Mouse (Mus musculus) layer of hippocampus, postnatal 25 days (tissue): ENCODE results near the gene Sult2b1. TPM values are rescaled to one million over a fixed set of nuclear protein-coding genes. Genes with fewer than 3 reads are reported as not detected.

Source experiments
- DNase-seq, 2 experiments: peaks; one replicate each; pipeline ENCODE4 v3.0.0; 2022; ENCODE audit warnings: mixed read lengths in 2 of 2, low spot score in 1 of 2; ENCODE audit errors: extremely low spot score in 1 of 2
- total RNA-seq, 2 experiments: library from RNA; stranded (reverse); gene quantifications; 2 replicates each; pipeline ENCODE4 v1.2.3; 2021

Sult2b1 gene
- total RNA-seq, 2 experiments from 2014 or later = 6.8 to 9.1 TPM

DNA sequence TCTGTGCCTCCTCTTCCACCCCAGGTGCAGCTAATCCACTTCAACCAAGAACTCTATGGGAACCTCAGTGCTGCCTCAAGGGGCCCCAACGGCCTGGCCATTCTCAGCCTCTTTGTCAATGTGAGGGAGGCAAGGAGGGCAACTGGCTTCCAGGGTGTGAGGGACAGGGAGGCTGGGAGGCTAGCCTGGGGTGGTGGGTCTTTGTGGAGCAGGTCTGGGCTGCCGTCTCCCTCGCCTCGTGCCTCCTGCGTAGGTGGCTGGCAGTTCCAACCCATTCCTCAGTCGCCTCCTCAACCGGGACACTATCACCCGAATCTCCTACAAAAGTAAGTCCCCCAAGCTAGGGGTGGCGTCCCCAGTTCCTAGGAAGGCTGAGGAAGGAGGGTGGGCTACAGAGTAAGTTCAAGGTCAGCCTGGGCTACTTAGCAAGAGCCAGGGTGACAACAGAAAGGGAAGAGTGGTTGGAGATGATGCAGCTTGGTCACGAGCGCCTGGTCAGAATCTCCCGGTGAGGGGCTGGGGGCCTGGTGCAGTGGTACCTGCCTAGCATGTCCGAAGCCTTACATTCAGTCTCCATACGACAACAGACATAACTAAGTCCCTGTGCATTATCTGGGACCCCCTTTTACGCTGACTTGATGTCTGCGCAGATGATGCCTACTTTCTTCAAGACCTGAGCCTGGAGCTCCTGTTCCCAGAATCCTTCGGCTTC lies 81.5 kb downstream of the Sult2b1 start:
- DNase-seq = no peak

DNA sequence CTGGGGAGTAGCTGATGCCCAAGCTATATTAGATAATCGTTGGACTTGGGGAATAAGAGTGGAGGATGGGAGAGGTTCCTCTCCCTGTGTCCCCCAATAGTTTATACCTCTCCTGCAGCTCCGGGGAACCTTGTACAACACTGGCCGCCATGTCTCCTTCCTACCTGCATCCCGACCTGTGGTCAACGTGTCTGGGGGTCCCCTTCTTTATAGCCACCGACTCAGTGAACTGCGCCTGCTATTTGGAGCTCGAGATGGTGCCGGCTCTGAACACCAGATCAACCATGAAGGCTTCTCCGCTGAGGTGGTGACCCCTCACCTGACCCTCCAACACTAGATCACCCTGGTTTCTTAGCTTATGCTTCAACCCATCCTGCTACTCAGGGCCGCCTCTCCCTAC lies 82.2 kb downstream of the Sult2b1 start:
- no peak for DNase-seq

DNA sequence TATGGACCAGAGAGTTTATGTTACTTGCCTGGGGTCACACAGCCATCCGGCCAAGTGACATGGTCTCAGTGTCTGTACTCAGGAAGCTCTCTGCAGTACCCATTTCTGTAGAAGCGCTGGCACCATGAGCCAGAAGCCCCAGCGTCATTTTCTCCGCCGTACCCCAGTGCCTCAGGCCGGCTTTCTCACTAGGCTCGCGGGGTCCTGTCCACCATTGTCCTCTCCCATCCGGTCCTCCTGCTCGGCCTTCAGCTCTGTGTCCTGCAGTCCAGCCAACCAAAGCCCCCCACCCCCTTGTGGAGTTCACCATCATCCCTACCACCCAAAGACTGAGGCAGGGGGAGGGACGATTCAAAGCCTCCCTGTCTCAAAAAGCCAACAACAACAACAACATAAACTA lies 82.9 kb downstream of the Sult2b1 start:
- no peak for DNase-seq

DNA sequence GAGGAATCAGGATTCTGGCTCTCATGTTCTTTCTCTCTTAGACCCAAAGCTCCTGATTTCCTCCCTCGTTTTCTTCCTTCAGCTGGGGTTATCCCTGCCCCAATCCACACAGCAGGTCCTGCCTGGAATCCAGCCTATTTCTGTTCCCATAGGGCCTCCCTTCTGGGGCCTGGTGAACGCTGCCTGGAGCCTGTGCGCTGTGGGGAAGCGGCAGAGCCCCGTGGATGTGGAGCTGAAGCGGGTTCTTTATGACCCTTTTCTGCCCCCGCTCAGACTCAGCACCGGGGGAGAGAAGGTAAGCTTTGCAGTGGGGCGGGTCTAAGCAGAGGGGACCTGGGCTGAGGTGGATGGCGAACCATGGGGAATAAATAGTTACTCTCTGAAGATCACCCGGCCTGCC lies 83.4 kb downstream of the Sult2b1 start:
- DNase-seq = no peak

DNA sequence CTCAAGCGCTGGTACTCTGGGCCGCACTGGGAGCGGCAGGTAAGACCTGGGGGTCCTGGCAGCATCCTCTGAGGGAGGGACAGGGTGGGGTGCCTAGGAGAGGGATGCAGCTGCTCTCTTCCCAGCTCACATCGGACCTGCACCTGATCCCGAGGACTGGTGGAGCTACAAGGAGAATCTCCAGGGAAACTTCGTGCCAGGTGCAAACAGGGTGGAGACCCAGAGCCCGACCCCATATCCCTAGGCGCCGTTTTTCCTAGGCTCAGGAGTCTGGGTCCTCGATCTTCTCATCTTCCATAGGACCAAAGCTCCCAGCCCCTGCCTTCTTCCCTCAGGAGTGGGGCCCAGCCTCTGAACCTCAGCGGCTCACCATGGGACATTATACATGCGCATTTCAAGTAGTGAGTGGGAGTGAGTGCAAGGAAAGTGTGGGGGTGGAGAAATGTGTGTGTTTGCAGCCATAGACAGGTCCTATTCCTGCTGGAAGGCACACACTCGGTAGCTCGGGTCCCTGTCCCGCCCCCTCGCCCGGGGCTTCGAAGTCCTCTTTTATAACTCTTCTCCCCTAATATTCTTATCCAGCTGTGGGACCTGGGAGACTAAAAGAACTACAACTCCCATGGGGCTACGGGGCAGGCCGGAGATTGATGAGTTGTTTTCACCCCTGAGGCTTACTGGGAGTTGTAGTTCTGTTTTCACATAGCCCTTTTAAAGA lies 84.0 kb downstream of the Sult2b1 start:
- DNase-seq = peak; percentile 60 to 75

DNA sequence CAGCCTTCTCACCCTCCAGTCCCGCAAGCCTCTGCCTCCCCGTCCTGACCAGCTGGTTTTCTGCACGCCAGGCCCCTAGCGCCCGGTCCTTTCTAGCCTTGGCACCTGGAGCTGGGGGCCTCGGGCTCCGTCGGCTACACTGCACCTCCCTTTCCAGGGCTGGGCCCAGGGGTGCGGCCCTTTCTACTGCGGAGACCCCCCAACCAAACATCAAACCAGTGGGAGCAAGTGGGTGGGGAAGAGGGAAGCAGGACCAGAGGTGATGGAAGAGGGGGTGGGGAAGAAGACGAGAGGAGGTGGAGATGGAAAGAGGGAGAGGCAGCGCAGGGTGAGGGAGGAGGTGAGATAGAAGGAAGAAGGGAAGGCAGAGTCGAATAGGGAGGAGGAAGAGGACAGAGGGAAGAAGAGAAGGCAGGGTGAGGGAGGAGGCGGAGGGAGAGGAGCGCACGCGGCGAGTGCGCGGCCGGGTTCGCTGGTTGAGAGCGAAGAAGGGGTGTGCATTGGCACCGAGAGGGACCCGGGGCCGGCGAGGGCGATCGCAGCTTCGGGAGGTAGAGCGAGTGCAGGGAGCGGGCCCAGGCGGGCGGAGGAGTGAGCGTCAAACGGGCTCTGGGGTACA lies 84.8 kb downstream of the Sult2b1 start, which contains the start of gene Car11:
Car11 (plus strand) TSS at position 321 of the 619 bp plus-strand sequence.
- DNase-seq = no peak

DNA sequence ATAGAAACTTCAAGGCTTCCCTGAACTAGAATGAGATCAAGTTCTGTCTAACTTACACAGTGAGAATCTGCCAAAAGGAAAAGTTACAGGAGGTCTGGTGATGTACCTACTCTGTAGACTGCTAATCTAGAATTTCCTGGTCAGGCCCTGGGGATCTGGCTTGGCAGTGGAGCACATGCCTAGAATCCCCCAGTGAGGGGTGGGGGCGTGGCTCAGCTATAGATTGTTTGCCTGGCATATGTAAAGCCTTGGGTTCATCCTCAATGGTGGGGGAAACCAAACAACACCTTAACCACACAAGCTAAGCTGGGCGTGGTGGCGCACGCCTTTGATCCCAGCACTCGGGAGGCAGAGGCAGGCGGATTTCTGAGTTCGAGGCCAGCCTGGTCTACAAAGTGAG lies 86.6 kb downstream of the Sult2b1 start:
- DNase-seq = no peak

DNA sequence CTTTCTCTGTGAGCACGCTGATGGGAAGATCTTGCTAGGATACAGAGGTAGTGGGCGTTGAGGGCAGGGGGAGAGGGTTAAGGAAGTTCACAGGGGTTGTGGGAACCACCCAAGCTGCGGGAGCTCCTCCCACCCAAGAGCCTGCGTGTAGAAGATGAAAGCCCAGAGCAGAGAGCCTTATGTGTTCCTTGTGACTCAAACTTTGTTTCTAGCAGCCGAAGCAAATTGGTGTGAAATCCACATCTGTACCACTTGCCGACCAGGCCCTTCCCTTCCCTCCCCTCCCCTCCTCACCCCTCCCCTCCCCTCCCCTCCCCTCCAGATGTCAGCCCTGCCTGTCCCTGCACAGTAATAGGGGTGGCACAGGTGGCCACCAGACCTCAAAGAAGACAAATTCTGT lies 89.4 kb downstream of the Sult2b1 start:
- no peak for DNase-seq

DNA sequence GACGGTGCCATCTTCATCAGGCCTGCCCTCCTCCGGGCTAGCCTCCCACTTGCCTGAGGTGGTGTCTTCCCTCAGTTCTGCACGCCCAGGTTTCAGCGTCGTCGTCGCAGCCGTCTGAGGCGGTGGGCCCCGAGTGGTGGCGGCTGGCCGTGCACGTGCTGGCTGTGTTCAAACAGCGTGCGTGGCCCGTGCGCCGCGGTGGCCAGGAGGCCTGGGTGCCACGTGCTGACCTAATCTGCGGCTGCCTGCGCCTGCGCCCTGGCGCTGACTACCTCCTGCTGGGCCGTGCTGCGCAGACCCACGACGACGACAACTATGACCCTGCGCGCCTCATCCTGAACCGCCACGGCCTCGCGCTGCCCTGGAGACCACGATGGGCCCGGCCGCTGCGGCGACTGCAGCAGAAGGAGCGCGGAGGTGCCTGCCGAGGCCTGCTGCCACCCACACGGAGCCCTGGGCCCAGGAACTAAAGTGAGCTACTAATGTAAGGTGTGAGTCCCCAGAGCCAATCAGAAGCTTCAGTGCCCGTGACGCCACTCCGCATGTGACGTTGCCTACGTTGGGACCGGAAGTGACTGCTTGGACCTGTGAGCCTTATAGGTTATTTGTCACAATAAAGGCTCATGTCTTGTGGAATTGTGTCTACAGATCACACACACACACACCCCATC lies 90.4 kb downstream of the Sult2b1 start, which contains the start of gene Sec1:
Sec1 (minus strand) TSS at position 482 of the 671 bp plus-strand sequence.
- no peak for DNase-seq

DNA sequence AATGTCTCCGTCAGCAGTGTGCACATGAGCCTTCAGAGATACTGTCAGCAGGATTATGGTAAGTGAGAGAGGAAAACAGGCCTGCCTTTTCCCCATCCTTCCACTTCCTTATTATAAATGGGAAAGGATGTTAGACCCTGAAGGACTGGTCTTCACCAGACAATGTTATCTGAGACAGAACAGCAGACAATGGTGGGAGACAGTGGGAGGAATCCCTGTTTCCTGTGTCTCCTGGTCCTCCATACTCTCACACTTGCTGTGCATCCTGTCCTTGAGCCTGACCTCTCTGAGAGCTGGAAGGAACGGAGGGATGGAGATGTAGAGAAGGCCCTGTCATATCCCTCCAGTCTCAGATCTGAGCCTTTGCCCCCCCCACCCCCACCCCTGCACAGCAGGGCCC lies 92.1 kb downstream of the Sult2b1 start:
- no peak for DNase-seq

DNA sequence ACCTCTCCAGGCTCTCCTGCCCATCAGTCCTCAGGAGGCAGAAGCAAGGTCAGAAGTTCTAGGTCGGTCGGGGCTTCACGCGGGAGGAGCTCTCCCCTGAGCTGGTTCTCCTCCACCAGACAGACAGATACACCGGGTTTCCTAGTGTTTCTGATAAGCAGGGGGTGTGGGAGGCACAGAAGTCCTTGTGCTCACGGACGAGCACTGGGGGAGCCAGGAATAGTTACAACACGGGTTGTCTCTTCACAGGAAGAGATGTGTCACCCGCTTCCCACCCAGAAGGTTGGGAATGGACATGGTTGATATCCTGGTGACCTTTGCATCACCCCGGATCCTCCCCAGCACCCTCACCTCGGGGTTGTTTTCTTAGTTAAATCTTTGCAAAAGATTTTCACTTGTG lies 94.7 kb downstream of the Sult2b1 start:
- DNase-seq = no peak

DNA sequence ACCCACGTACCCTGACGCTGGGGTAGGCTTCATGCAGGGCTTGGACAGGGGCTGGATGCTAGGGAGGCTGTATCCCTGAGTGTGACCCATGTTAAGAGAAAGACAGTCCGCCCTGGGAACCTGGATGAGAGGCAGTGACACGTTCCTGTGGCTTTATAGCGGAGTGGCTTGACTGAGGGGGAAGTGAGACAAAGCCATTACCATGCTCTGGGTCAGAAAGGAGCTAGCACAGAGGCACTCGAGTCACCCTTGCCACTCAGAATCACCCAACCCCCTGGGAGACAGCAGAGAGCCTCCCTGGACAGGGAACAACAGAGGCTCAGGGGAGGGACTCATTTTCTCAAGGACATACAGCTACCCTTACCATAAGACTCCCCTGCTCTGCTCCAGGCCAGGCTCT lies 95.4 kb downstream of the Sult2b1 start:
- DNase-seq = no peak

DNA sequence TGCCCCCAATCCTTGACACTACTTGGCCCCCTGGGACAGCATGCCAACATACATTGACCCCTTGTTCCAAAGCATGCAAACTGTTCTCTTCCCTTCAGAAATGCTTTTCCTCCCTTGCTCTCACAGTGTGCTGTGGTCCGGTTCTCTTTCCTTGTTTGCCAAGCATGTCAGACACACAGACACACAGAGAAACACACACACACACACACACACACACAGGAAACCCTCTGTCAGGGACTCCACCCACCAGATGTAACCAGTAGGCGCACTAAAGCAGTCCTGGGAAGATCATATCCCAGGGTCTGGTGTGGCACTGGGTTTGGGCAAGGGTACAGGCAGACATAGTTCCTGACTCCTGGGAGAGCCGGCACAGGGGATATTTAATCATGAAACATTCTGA lies 97.6 kb downstream of the Sult2b1 start:
- no peak for DNase-seq

DNA sequence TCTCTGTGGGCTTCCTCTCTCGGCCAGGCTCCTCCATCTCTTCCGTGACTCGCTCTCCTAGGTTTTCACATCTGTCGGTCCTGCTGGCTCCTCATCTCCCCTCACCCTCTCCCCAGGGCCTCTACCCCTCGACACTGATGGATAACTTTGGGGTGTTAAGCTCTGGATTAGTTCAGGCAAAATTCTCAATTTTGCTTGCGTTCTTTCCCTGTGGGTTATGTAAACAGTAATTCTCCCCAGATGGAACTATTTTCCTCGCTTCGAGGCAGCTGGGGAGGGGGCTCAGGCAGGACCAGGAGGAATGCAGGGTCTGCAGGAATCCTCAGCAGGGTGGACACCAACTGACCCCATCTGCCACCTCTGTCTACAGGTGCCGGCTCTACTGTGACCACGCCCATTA lies 98.7 kb downstream of the Sult2b1 start:
- DNase-seq = no peak

DNA sequence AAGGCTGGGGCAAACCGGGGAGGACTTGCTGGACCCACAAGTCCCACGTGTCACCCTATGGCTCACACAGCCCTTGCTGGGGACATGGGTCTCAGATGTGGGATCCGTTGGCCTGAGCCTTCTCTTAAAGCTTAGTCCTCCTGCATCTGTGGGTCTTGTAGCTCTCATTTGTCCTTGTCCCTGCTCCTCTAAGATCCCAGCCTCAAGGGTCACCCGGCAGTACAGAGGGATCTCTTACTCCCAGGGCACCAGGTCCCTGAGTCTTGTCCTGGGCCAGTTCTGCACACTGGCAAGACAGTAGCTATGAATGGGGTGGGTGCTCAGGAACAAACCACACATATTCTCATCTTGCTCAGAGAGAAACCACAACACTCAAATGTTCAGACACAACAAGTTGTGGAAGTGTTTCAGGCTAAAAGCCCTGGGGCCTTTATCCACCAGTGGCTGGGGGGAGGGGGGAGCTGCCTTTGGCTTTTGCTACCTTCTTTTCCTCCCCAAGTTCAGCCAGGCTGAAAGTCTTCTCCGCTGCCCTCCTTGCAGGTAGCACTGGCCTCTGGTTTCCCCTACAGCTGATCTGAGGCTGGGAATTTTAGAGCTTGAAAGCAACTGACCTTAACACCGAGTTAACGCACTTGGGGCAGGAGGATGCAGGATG lies 100.9 kb downstream of the Sult2b1 start, which contains the start of gene Ntn5:
Ntn5 (plus strand) TSS at position 627 of the 655 bp plus-strand sequence.
- DNase-seq = no peak

DNA sequence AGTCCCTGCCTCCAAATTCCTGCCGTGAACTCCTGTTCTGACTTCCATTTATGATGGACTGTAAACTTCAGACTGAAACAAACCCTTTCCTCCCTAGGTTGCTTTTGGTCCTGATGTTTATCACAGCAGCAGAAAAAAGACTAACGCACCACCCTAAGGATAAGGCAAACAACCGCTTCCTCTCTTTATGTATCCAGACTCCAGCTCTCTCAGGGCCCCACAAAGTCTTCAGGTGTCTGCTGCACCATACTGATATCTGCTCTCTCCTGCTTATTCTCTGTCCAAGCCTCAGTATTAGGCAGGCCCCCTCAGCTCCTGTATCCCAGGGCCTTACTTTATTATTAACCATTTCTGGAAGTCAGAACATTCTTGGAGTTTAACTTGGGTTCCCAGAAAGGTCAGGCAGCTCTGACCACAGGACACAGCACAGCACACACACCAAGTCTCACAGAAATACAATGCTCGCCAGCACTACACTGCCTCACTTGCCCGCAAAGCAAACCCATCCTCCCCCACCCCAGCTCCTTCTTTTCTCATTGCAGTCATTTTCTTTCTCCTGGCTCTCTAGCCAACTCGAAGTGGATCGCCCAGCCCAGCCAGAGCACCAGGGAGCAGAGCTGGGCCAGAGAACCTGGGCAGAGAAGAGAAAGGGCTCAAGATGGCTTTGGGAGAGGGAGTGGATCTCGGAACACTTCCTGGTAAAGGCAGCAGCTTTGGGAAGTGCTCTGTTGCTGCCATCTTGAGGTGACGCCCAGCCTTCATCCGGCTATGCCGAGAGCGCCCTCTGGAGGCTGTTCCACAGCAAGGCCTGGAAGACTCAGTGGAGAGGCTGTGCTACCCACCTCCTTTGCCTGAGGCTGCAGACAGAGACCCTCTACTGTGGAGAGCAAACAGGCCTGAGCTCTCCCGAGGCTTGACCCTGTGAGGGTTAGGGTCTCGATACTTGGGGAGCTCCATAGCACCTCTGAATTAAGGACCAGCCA lies 102.0 kb downstream of the Sult2b1 start:
- DNase-seq = peak; percentile 83 to 93

DNA sequence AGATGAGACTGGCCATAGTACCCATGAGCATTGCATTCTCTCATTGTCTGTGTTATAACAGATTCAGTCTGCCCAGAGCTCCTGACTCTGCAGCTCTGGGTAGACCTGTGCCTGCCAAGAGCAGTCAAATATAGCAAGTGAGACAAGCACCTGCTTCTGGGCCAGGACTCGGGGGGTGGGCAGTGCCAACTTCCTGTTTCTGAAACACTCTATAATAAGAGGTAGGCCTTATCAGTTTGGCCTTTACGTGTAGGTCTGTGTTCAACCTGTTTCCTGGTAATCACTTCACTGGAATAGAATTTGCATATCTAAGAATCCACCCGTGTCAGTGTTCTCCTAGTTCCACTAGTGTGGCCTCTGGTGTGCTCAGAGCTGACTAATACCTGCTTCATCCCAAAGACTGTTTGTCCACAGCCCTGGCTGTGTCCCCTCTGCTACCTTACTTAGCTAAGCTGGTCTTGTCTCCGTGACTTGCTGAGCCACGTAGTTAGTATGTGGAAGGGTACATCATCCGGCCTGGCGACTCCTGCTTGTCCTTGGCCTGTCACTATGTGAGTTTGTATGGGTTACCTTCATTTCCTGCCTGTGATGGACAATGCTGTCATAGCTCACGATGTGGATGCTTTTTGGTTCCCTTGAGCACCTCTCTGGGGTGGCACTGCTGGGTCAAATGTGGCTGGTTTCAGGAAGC lies 103.3 kb downstream of the Sult2b1 start:
- no peak for DNase-seq
